Mouse (Mus musculus): ENCODE measurements around the gene Nfam1.

- no peak for TF ChIP-seq CTCF (IDR thresholded peaks at IDR 0.05; ENCODE audit: low read depth)
- no peak for TF ChIP-seq EP300 (optimal IDR thresholded peaks at IDR 0.05)
Measured at GRCm38 (mm10) chr15:82952292-82952705, 80.8 kb downstream of the Nfam1 start.

Measured in stomach, postnatal 0 days (tissue).